Mouse (Mus musculus): ENCODE results near the gene Vmn1r191.

- no peak for TF ChIP-seq CTCF (IDR thresholded peaks at IDR 0.05; ENCODE audit: borderline replicate concordance, insufficient read depth, low read length)
- TF ChIP-seq POLR2A (IDR thresholded peaks at IDR 0.05; ENCODE audit: low read depth, low read length) = no peak
These were observed 15.4 kb downstream of the Vmn1r191 start for GRCm38 (mm10) chr13:22168416-22168815.
